Mouse (Mus musculus): ENCODE measurements at regions not wholly inside any gene's neighbourhood (a gene's known extent, or its start where the extent isn't known, plus 50 kb on each side); places are given as distances from the start of the nearest gene placed in this dataset.

GRCm38 (mm10) chr13:83355341-83355740 is 148.5 kb upstream of the Mef2c start:
- no peak for TF ChIP-seq CTCF (IDR thresholded peaks at IDR 0.05; ENCODE audit: extremely low read depth, insufficient read depth, insufficient read length, insufficient replicate concordance)
- TF ChIP-seq POLR2A (IDR thresholded peaks at IDR 0.05; ENCODE audit: low read depth, low read length) = no peak

All from spleen, adult 2 months (tissue).